Mouse (Mus musculus) limb, embryonic 12.5 days (tissue): ENCODE results near the gene Ecd. TPM values are rescaled to one million over a fixed set of nuclear protein-coding genes. Genes with fewer than 3 reads are reported as not detected.

Experiments
- ATAC-seq: fragments of 200-750 bp; cut with Nextera tagmentation; 2 replicates; pipeline ENCODE4 v1.8.0; 2017; ENCODE audit warnings: low read depth, moderate TSS enrichment; ENCODE audit not compliant: insufficient number of reproducible peaks, insufficient read depth, low FRiP score, low TSS enrichment
- H3K27ac ChIP-seq: fragments of 300-500 bp; sonication (generic); 2 replicates; pipeline ENCODE4 v1.5.1; 2016; ENCODE audit warnings: mild to moderate bottlenecking, moderate library complexity
- H3K27me3 ChIP-seq: fragments of 300-500 bp; sonication (generic); 2 replicates; pipeline ENCODE4 v1.6.1; 2016; ENCODE audit warnings: mild to moderate bottlenecking, moderate library complexity
- H3K36me3 ChIP-seq: fragments of 300-500 bp; sonication (generic); 2 replicates; pipeline ENCODE4 v1.6.1; 2016; ENCODE audit warnings: mild to moderate bottlenecking, moderate library complexity
- H3K4me1 ChIP-seq: fragments of 300-500 bp; sonication (generic); replicated peaks from 2 replicates; pipeline ENCODE4 v1.6.1; 2016
- H3K4me2 ChIP-seq: fragments of 300-500 bp; sonication (generic); 2 replicates; pipeline ENCODE4 v1.6.1; 2016; ENCODE audit warnings: mild to moderate bottlenecking, moderate library complexity
- H3K4me3 ChIP-seq: fragments of 300-500 bp; sonication (generic); replicated peaks from 2 replicates; pipeline ENCODE4 v1.5.1; 2016; ENCODE audit warnings: mild to moderate bottlenecking
- H3K9ac ChIP-seq: fragments of 300-500 bp; sonication (generic); replicated peaks from 2 replicates; pipeline ENCODE4 v1.6.1; 2016; ENCODE audit warnings: mild to moderate bottlenecking, moderate library complexity
- H3K9me3 ChIP-seq: fragments of 300-500 bp; sonication (generic); 2 replicates; pipeline ENCODE4 v1.6.1; 2016; ENCODE audit warnings: mild to moderate bottlenecking, moderate library complexity
- WGBS: fragments of 180-500 bp; shearing (Covaris S2); methylation state at CpG from one replicate; pipeline ENCODE4 v1.1.7; 2016; 5-methylcytosine and 5-hydroxymethylcytosine counted together
- polyA plus RNA-seq: library from polyadenylated mRNA; unstranded; fragments of >200 nt; fragmentation: Nextera tagmentation; extraction: Ambion mirVana; gene quantifications from 2 replicates; pipeline ENCODE4 v1.2.1, GENCODE M21; 2016

Ecd gene
- 56.8 and 58.9 TPM in 2 replicates for polyA plus RNA-seq

DNA sequence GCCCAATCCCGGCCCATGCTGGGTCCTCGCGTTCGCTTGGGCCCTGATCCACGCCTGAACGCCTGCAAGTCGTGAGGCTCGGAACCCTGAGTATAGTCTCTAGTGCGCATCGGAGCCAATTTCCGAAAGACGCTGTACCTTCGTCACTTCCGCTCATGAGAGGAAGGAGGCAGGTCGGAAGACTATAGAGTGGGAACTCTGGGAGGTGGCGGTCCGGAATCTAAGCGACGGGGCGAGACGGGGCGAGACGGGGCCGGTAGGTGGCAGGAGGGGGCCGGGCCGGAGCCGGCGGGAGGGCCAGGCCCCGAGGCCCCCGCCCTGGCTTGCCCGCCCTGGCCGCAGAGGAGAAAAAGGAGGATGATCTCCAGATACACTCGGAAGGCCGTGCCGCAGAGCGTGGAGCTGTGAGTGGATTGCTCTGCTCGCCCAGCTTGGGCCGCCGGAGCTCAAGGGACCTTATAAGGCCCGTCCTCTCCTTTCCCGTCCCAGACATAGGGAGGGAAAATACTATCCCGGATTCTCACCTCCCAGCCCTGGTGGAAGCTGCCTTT lies at the start of gene Ecd, which contains the start of gene Fam149b:
Ecd (minus strand) TSS at position 131 of the 551 bp plus-strand sequence.
Fam149b (plus strand) TSS at position 172 of the 551 bp plus-strand sequence.
- Histone ChIP-seq H3K27me3 (no peaks in the 10 kb centered on the region), H3K4me2 (peak within 1 kb of the TSS; percentile 70), H3K9ac (peak within 1 kb of the TSS; percentile 88), H3K4me3 (peak within 1 kb of the TSS; percentile 67), H3K27ac (peak within 1 kb of the TSS; percentile 87), H3K9me3 (no peaks in the 10 kb centered on the region), H3K36me3 (peaks cover 41% of the 10 kb centered on the region), H3K4me1 (peaks cover 11% of the 10 kb centered on the region)
- WGBS = under 1% methylated on average over 39 of the region's 42 CpGs
- ATAC-seq = peak; percentile 98

DNA sequence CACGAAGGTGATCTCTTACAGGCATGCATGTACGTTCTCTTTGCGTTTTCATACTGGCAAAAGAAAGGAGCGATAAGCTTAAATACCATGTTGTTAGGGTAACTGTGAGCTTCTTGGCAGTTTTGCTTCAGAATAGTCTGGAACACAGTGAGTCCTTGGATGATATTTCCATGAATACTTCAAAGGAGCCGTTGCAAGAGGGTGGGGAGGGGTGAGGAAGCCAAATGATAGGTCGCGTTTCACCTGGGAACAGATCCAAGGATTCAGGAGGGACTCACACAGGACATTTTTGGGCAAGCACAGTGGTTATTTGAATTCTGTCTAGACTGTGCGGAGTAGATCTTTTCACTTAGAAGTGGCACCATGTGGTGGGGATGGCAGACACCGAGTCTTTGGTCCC lies 49.3 kb upstream of the Ecd start:
- 84% methylated on average over 9 of the region's 9 CpGs for WGBS
- Histone ChIP-seq H3K9me3 (no peaks in the 10 kb centered on the region), H3K27ac (no peak overlapping the region), H3K9ac (no peak overlapping the region), H3K4me3 (no peak overlapping the region), H3K4me2 (no peak overlapping the region), H3K27me3 (no peaks in the 10 kb centered on the region), H3K36me3 (no peaks in the 10 kb centered on the region), H3K4me1 (no peaks in the 10 kb centered on the region)
- ATAC-seq = no peak

DNA sequence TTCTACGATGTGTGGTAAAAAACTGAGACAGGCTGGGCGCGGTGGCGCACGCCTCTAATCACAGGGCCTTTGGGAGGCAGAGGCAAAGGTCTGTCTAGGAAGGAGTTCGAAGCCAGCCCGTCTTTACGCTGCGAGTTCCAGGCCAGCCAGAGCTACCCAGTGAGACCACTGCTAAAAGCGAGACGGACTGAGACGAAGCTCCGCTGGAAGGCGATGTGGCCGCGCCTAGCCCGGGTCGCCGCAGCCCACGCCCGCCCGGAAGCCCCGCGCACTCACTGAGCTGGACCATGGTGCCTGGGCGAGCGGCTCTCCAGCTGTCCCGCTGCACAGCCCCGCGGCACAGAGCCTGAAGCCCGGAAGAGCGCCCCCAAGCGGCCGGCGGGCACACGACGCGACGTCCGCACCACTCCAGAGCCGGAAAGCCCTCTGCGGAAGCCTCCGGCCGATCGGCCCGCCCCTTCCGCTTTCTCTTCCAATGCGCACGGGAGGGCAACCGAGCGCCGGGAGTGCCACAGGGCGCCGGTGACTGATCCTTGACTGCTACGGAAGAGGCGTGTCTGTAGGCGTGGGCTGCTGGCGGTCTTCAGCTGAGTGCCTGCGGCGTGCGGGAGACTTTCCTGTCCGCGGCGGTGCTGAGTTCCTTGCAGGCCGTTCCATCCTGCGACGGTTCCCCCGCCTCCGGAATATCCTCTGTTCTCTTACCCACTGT lies 45.4 kb upstream of the Ecd start, which contains the start of gene Mrps16:
Mrps16 (minus strand) TSS at position 430 of the 709 bp plus-strand sequence.
- Histone ChIP-seq H3K4me1 (peaks cover 4% of the 10 kb centered on the region; the same call in 1 of the 2 replicates), H3K4me3 (peak within 1 kb of the TSS; percentile 67), H3K27ac (peak within 1 kb of the TSS; percentile 87), H3K36me3 (peaks cover 19% of the 10 kb centered on the region), H3K9ac (peak within 1 kb of the TSS; percentile 82), H3K4me2 (peak within 1 kb of the TSS; percentile 62), H3K9me3 (no peaks in the 10 kb centered on the region), H3K27me3 (no peaks in the 10 kb centered on the region)
- WGBS = under 1% methylated on average over 68 of the region's 68 CpGs
- ATAC-seq = peak; percentile 96

DNA sequence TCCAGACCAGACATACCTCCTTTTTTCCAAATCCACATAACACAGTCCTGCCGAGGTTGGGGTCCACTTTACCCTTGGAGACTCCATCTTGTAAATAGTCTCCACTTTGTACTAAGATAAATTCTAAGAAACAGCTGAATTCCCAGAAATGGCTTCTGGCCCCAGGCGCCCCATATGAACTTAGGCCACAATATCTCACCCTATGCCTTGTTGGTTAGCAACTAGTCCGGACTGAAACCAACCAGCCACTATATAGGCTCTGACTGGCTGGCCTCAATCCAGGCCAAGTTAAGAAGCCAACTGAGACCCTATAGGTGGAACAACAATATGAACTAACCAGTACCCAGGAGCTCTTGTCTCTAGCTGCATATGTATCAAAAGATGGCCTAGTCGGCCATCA lies 44.4 kb upstream of the Ecd start:
- Histone ChIP-seq H3K4me3 (no peak overlapping the region), H3K4me2 (peak overlapping the region; percentile 62; the same call in 1 of the 2 replicates)
- WGBS = 82% methylated on average over 4 of the region's 4 CpGs

DNA sequence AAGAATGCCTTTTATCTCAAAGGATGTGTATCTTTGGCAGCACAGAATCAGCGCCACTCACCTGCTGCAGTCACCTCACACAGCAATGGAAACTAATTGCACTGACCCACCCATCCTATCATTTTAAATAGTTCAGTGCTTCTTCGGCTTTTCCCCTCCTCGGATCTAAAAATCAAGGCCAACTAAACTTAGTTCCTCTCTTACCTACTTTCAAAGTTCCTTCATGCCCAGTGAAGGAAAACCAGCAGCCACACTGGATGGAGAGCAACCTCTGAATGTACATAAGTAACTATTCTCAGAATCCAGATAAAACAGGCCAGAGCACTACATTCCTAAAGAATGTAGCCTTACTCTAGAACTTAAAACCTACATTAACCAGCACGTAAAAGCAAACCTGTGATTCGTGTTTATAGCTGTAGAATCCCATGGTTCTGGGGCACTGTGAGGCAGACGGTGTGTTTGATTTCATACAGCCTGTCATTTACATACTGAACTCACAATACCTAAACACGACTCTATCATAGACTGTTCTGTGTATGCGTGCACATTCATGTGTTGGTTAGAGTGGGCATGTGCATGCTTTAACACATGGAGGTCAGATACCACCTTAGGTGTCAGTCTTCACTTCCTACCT lies 41.6 kb upstream of the Ecd start:
- H3K4me3 ChIP-seq = peak overlapping the region; percentile 59
- peaks cover 50% of the 10 kb centered on the region for H3K36me3 ChIP-seq
- H3K9me3 ChIP-seq = no peaks in the 10 kb centered on the region
- 83% methylated on average over 8 of the region's 8 CpGs for WGBS
- ATAC-seq = no peak
- H3K9ac ChIP-seq = peak overlapping the region; percentile 81; the same call in 1 of the 2 replicates
- no peaks in the 10 kb centered on the region for H3K27me3 ChIP-seq
- H3K27ac ChIP-seq = no peak overlapping the region; the same call in 1 of the 2 replicates
- H3K4me2 ChIP-seq = peak overlapping the region; percentile 82
- H3K4me1 ChIP-seq = peaks cover 27% of the 10 kb centered on the region

More for the DNA sequence above, 44.4 kb upstream of the Ecd start:
- no peak overlapping the region for H3K27ac ChIP-seq
- H3K27me3 ChIP-seq = no peaks in the 10 kb centered on the region
- H3K9me3 ChIP-seq = no peaks in the 10 kb centered on the region
- no peak for ATAC-seq
- no peak overlapping the region for H3K9ac ChIP-seq
- H3K4me1 ChIP-seq = peaks cover 10% of the 10 kb centered on the region
- peaks cover 24% of the 10 kb centered on the region for H3K36me3 ChIP-seq

DNA sequence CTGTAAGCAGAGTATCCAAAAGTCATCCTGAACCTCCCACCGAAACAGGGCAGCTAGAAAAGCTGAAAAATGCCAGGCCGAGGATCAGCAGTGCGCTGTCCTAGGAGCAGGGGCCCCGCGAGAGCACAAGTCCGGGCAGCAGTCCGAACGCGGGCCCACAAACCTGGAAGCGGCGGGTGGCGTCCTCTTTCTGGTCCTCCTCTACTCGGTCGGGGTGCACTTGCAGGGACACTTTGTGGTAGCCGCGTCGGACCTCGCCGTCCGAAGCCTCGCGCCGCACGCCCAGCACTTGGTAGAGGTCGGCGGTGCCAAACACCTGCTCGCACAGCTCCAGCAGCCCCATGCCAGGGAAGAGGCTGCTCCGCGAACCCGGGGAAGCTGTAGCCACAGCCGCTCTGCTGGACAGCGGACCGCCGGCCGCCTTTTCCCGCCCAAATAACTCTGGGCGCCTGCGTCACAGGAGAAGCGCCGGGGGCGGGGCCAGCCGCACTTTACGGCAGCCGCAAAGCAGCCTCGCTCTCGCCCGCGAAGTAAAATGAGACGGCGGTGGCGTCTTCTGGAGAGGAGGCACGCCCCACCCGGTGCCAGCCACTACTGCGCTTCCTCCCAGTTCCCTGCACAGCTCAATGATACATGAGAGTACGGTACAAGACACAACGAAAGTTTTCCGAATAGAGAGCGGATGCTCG lies 40.7 kb upstream of the Ecd start, which contains the start of gene Dnajc9:
Dnajc9 (minus strand) TSS at position 470 of the 689 bp plus-strand sequence.
- H3K4me1 ChIP-seq = peaks cover 27% of the 10 kb centered on the region
- no peaks in the 10 kb centered on the region for H3K27me3 ChIP-seq
- H3K9me3 ChIP-seq = no peaks in the 10 kb centered on the region
- peak; percentile 63 for ATAC-seq
- H3K4me2 ChIP-seq = peak within 1 kb of the TSS; percentile 82
- H3K27ac ChIP-seq = peak within 1 kb of the TSS; percentile 88
- peaks cover 60% of the 10 kb centered on the region for H3K36me3 ChIP-seq
- peak within 1 kb of the TSS; percentile 59 for H3K4me3 ChIP-seq
- WGBS = under 1% methylated on average over 58 of the region's 59 CpGs
- H3K9ac ChIP-seq = peak within 1 kb of the TSS; percentile 81

DNA sequence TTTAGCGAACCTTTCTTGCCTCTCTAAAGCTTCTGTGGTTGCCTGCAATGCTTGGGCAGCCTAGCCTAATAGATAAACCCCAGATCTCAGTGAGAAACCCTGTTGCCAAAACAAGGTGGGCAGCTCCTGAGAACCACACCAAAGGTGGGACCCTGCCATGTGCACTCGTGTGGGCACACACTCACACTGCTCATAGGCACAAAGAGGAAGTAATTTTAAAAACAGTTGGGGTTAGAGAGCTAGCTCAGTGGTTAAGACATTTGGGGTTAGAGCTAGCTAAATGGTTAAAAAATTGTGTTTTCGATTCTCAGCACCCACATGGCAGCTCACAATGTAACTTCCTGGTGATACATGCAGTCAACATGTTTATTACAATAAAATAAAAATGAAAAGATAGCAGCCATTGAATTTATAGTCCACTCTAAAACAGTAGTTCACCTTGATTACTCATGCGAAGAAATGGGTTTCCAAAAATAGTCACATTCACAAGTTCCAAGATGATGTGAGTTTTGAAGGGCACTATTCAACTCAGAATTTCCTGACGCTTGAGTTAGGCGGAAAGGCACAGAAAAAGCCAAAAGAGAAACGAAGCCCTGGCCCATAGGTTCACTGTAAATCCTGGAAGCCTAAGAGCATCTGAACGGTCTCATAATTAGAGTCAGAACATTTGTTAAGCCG lies 32.0 kb upstream of the Ecd start:
- Histone ChIP-seq H3K4me2 (no peak overlapping the region), H3K9me3 (no peaks in the 10 kb centered on the region), H3K36me3 (peaks cover 81% of the 10 kb centered on the region), H3K9ac (no peak overlapping the region), H3K27me3 (no peaks in the 10 kb centered on the region), H3K4me1 (no peaks in the 10 kb centered on the region), H3K4me3 (no peak overlapping the region), H3K27ac (no peak overlapping the region)
- ATAC-seq = no peak
- WGBS = 90% methylated on average over 9 of the region's 9 CpGs

DNA sequence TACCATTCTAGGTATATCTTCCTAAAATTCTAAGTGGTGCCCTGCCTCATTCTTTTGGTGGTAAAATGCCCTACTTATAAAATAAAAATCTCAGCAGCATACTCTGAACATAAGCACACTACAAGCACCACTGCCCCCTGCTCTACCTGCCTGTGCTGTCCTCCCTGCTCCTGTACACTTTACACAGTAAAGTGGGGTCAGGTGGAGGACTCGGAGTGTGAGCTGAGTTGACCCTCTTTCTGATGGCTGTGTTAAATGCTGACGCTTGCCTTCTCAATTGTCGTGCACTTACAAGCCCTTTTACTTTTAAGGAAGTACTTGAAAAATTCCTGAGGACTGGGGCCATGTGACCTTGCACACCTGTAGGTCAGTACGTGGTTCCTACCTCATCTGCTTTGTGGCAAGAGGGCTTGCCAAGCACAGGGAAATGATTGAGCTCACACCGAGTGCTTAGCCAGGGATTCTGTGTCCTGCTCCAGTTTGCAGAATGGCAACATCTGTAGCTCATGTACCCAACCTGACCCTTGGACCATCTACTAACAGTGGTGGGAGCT lies 31.2 kb upstream of the Ecd start:
- no peak for ATAC-seq
- no peaks in the 10 kb centered on the region for H3K9me3 ChIP-seq
- H3K4me3 ChIP-seq = no peak overlapping the region
- WGBS = 83% methylated on average over 5 of the region's 5 CpGs
- no peak overlapping the region for H3K9ac ChIP-seq
- no peaks in the 10 kb centered on the region for H3K27me3 ChIP-seq
- no peak overlapping the region for H3K4me2 ChIP-seq
- peaks cover 79% of the 10 kb centered on the region for H3K36me3 ChIP-seq
- no peaks in the 10 kb centered on the region for H3K4me1 ChIP-seq
- H3K27ac ChIP-seq = no peak overlapping the region

DNA sequence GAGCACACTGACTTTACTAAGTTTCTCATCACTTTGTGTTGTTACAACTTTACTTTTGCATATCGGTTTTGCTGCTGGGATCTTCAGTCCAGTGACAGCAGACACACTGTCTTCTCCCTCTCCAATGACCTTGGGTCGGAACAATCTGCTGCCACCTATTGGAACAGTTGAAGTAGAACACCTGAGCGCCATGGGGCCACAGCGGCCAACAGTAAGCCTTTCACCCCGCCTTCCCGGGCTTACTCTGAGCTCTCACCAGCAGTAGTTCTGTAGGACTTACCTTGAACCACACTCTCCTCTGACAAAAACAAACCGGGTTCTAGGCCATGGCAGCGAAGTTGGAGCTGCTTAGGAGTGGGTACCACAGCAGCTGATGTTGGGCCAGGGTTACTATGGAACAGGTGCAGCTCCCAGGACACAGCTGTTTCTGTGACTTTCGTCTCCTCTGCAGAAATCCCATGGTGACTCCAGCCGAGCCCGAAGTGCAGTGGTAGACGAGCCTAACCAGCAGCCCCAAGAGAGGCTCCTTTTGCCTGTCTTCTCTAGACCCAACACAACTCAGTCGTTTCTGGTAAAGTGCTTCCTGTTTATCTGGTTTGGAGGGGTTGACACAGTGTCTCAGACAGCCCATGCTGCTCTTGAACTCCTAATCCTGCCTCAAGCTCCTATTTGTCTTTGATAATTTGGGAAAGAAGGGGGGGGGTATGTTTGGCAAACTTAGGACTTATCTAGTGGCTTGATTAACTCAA lies 30.6 kb upstream of the Ecd start:
- no peaks in the 10 kb centered on the region for H3K27me3 ChIP-seq
- peaks cover 77% of the 10 kb centered on the region for H3K36me3 ChIP-seq
- H3K9me3 ChIP-seq = no peaks in the 10 kb centered on the region
- no peak overlapping the region for H3K27ac ChIP-seq
- no peak overlapping the region for H3K4me2 ChIP-seq
- no peak overlapping the region for H3K9ac ChIP-seq
- ATAC-seq = no peak
- H3K4me1 ChIP-seq = no peaks in the 10 kb centered on the region
- no peak overlapping the region for H3K4me3 ChIP-seq
- WGBS = 40% methylated on average over 13 of the region's 13 CpGs

DNA sequence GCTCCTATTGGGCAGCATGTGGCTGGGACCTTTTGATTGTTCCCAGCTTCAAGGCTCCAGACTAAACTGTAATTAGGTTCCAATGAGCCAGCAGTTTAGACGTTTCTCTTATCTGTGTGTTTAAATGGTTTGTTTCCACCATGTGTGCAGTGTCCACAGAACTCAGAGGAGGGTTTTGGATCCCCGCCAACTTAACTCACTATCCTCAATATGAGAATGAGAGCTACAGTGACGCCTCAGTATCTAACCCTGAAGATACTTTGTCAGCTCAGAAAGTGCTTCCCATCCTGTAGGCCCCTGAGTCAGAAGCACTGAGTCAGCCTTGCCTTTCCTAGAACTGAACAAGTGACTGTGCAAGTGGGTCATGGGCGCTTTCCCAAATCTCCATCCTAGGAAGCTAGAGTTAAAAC lies 29.2 kb upstream of the Ecd start:
- Histone ChIP-seq H3K27ac (no peak overlapping the region), H3K27me3 (no peaks in the 10 kb centered on the region), H3K4me2 (no peak overlapping the region), H3K4me1 (no peaks in the 10 kb centered on the region), H3K36me3 (peaks cover 77% of the 10 kb centered on the region), H3K9me3 (no peaks in the 10 kb centered on the region), H3K9ac (no peak overlapping the region), H3K4me3 (no peak overlapping the region)
- no peak for ATAC-seq
- 79% methylated on average over 4 of the region's 4 CpGs for WGBS
